Mouse (Mus musculus) ES-Bruce4 (cell line): ENCODE measurements around the gene Sik3. TPM values are rescaled to one million over a fixed set of nuclear protein-coding genes. Genes with fewer than 3 reads are reported as not detected.

Source experiments
- H3K27ac ChIP-seq: 2 replicates; pipeline ENCODE4 v1.5.1; 2012; ENCODE audit warnings: low read length, inconsistent platforms; ENCODE audit not compliant: insufficient read depth
- H3K27me3 ChIP-seq: 2 replicates; pipeline ENCODE4 v1.6.1; 2012; ENCODE audit warnings: mild to moderate bottlenecking, low read length, inconsistent platforms; ENCODE audit not compliant: control insufficient read depth, poor library complexity, insufficient read depth, severe bottlenecking
- H3K36me3 ChIP-seq: 2 replicates; pipeline ENCODE4 v1.6.1; 2012; ENCODE audit warnings: inconsistent platforms, mild to moderate bottlenecking, low read length, moderate library complexity; ENCODE audit not compliant: control insufficient read depth, poor library complexity, insufficient read depth, severe bottlenecking
- H3K4me1 ChIP-seq: one replicate; pipeline ENCODE4 v1.8.1; 2011; ENCODE audit warnings: low read length; ENCODE audit not compliant: control insufficient read depth, insufficient read depth
- H3K4me3 ChIP-seq: 2 replicates; pipeline ENCODE4 v1.5.1; 2011; ENCODE audit warnings: low read depth, mild to moderate bottlenecking, low read length
- H3K9ac ChIP-seq: 2 replicates; pipeline ENCODE4 v1.6.1; 2012; ENCODE audit warnings: low read depth, mild to moderate bottlenecking, inconsistent platforms; ENCODE audit not compliant: poor library complexity, severe bottlenecking
- H3K9me3 ChIP-seq: replicated peaks from 2 replicates; pipeline ENCODE4 v1.6.1; 2012; ENCODE audit warnings: mild to moderate bottlenecking, low read length, inconsistent platforms; ENCODE audit not compliant: control insufficient read depth, poor library complexity, insufficient read depth, severe bottlenecking
- CTCF ChIP-seq: IDR thresholded peaks from one replicate; pipeline ENCODE4 v1.8.1; 2011; ENCODE audit warnings: low read depth, low read length
- EP300 ChIP-seq: IDR thresholded peaks from 2 replicates; pipeline ENCODE4 v1.6.1; 2011; ENCODE audit warnings: low read depth, low read length; ENCODE audit not compliant: insufficient read depth
- POLR2A ChIP-seq: IDR thresholded peaks from one replicate; pipeline ENCODE4 v1.8.1; 2011; ENCODE audit warnings: low read length; ENCODE audit not compliant: insufficient read depth
- polyA plus RNA-seq: library from polyadenylated mRNA; stranded (reverse); fragments of >200 nt; gene quantifications from 2 replicates; pipeline ENCODE4 v1.2.4, GENCODE M21; 2011; ENCODE audit warnings: low read depth; ENCODE audit not compliant: missing spikeins, insufficient read depth, insufficient read length

The Sik3 gene
- polyA plus RNA-seq, 1 experiment: 23.2 TPM

GRCm38 (mm10) chr9:46014251-46014681, 1.6 kb downstream of the Sik3 start:
- no peak overlapping the region; the same call in 1 of the 2 replicates for H3K9ac ChIP-seq
- H3K36me3 ChIP-seq: no peaks in the 10 kb centered on the region
- H3K27ac ChIP-seq: no peak overlapping the region
- H3K4me1 ChIP-seq: peaks cover 4% of the 10 kb centered on the region
- peak overlapping the region; percentile 47 for H3K4me3 ChIP-seq
- no peak for TF ChIP-seq EP300
- peak; percentile 51 for TF ChIP-seq CTCF
- no peaks in the 10 kb centered on the region for H3K27me3 ChIP-seq
- H3K9me3 ChIP-seq: no peaks in the 10 kb centered on the region

DNA sequence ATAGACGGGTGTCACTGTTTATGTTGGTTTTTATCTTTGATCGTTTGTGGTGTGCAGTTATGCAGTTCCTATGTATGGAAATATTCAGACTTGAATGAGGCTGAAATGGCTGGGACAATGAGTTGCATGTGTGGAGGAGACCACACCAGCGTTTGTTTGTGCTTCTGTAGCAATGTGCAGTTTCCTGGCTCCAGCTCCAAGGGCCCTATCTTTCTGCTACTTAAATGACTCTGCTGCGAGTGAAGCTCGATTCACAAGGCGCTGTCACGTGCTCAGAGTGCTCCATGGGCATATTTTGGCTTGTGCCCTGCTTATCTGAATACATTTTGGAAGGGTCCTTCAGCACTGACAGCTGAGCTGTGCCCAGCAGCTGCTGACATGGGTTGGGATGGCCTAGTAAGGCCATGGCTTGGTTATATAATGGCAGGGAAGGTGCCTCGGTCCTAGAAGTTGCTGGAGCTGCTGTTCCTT, 2.5 kb downstream of the Sik3 start:
- Histone ChIP-seq H3K9me3 (no peaks in the 10 kb centered on the region), H3K27ac (no peak overlapping the region), H3K9ac (no peak overlapping the region), H3K4me3 (no peak overlapping the region), H3K36me3 (no peaks in the 10 kb centered on the region), H3K27me3 (no peaks in the 10 kb centered on the region), H3K4me1 (peaks cover 6% of the 10 kb centered on the region)
- TF ChIP-seq EP300: no peak
- TF ChIP-seq POLR2A: no peak
- TF ChIP-seq CTCF: no peak

DNA sequence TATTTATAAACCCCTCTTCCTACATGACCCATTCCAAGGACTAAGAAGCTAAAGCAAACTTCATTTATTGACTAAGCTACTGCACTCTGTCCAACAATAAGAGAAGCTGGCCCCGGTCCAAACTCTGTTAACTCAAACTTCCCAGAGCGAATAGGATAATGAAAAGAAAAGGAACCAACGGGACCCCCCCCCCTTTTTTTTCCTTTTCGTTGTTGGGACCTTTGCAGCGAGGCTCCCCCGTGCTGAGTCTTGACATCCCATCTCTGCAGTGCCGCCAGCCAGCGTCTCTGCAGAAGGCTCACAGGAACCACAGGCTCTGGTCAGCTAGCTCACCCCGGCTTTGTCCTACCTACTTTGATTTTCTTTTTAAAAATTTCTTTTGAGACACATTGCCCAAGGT, 3.2 kb downstream of the Sik3 start:
- Histone ChIP-seq H3K27ac (no peak overlapping the region), H3K9ac (no peak overlapping the region)
- TF ChIP-seq POLR2A (no peak), EP300 (no peak), CTCF (no peak)

DNA sequence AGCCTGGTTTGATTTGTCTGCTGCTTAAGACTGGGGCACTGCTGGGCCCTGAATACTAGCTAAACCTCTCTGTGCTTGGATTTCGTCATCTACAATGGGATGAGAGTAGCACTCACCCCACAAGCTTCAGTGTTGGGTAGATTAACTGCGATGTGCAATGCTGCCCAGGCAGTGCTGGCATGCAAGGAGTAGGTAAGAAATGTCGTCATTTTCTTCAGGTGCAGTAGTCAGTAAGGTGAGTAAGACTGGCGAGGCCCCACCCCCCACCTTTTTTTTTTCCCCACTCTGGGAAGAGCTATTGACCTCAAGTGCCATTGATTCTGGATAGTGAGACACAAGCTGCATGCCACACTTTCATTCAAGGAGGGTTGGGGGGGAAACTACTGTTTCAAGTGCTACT, 3.8 kb downstream of the Sik3 start:
- Histone ChIP-seq H3K27ac (no peak overlapping the region), H3K9me3 (no peaks in the 10 kb centered on the region)
- no peak for TF ChIP-seq POLR2A
- no peak for TF ChIP-seq EP300
- no peak for TF ChIP-seq CTCF

More for the DNA sequence above, 3.2 kb downstream of the Sik3 start:
- no peaks in the 10 kb centered on the region for H3K9me3 ChIP-seq
- no peak overlapping the region for H3K4me3 ChIP-seq
- peaks cover 6% of the 10 kb centered on the region for H3K4me1 ChIP-seq
- no peaks in the 10 kb centered on the region for H3K27me3 ChIP-seq
- H3K36me3 ChIP-seq: no peaks in the 10 kb centered on the region

GRCm38 (mm10) chr9:46018316-46018715, 5.7 kb downstream of the Sik3 start:
- Histone ChIP-seq H3K4me3 (no peak overlapping the region), H3K4me1 (peaks cover 9% of the 10 kb centered on the region)
- TF ChIP-seq EP300: no peak
- TF ChIP-seq POLR2A: no peak
- TF ChIP-seq CTCF: no peak

More for the DNA sequence above, 3.8 kb downstream of the Sik3 start:
- Histone ChIP-seq H3K4me3 (no peak overlapping the region), H3K36me3 (no peaks in the 10 kb centered on the region), H3K9ac (no peak overlapping the region), H3K4me1 (peaks cover 7% of the 10 kb centered on the region), H3K27me3 (no peaks in the 10 kb centered on the region)

GRCm38 (mm10) chr9:46019975-46020374, 7.4 kb downstream of the Sik3 start:
- no peaks in the 10 kb centered on the region for H3K36me3 ChIP-seq
- no peak for TF ChIP-seq CTCF
- TF ChIP-seq POLR2A: no peak
- no peak for TF ChIP-seq EP300
- peaks cover 9% of the 10 kb centered on the region for H3K4me1 ChIP-seq
- H3K27ac ChIP-seq: no peak overlapping the region
- H3K27me3 ChIP-seq: no peaks in the 10 kb centered on the region
- H3K9ac ChIP-seq: no peak overlapping the region
- no peak overlapping the region for H3K4me3 ChIP-seq
- no peaks in the 10 kb centered on the region for H3K9me3 ChIP-seq

More at GRCm38 (mm10) chr9:46018316-46018715, 5.7 kb downstream of the Sik3 start:
- H3K9me3 ChIP-seq: no peaks in the 10 kb centered on the region
- no peak overlapping the region for H3K9ac ChIP-seq
- H3K36me3 ChIP-seq: no peaks in the 10 kb centered on the region
- H3K27ac ChIP-seq: no peak overlapping the region
- H3K27me3 ChIP-seq: no peaks in the 10 kb centered on the region

- Histone ChIP-seq H3K36me3 (no peaks in the 10 kb centered on the region), H3K4me3 (no peak overlapping the region), H3K27ac (no peak overlapping the region), H3K4me1 (peaks cover 11% of the 10 kb centered on the region), H3K9me3 (no peaks in the 10 kb centered on the region), H3K9ac (no peak overlapping the region), H3K27me3 (no peaks in the 10 kb centered on the region)
- no peak for TF ChIP-seq EP300
- TF ChIP-seq CTCF: no peak
- no peak for TF ChIP-seq POLR2A
Observed at GRCm38 (mm10) chr9:46023591-46023990, 11.0 kb downstream of the Sik3 start.
